Mouse (Mus musculus) MEL (cell line): ENCODE results near the gene Card14. TPM values are rescaled to one million over a fixed set of nuclear protein-coding genes. Genes with fewer than 3 reads are reported as not detected.
A peak's percentile ranks its signal among the peaks of the same experiment; 100 is the strongest.

Source experiments
- DNase-seq: peaks from one replicate; pipeline ENCODE4 v3.0.0; 2011; ENCODE audit warnings: low read depth, low spot score
- H3K27ac ChIP-seq: 2 replicates; pipeline ENCODE4 v1.5.1; 2012; ENCODE audit warnings: low read depth, mild to moderate bottlenecking, control low read depth, low read length, moderate library complexity; ENCODE audit not compliant: control insufficient read depth
- H3K27me3 ChIP-seq, 2 experiments: fragments of 150-350 bp in 1 of 2; sonication (generic) in 1 of 2; 2 replicates each; pipeline ENCODE4 v1.6.1; 2012; ENCODE audit warnings: low read length in 2 of 2, mild to moderate bottlenecking in 2 of 2, improper control_type of control experiment in 1 of 2, moderate library complexity in 1 of 2; ENCODE audit not compliant: insufficient read depth in 2 of 2, control insufficient read depth in 1 of 2
- H3K36me3 ChIP-seq, 2 experiments: 2 replicates each; pipeline ENCODE4 v1.6.1; 2012 to 2014; ENCODE audit warnings: low read length in 2 of 2, improper control_type of control experiment in 1 of 2, inconsistent platforms in 1 of 2, mild to moderate bottlenecking in 1 of 2; ENCODE audit not compliant: insufficient read depth in 2 of 2, control insufficient read depth in 1 of 2
- H3K4me1 ChIP-seq, 2 experiments: fragments of 150-350 bp in 1 of 2; sonication (generic) in 1 of 2; 2 replicates each; pipeline ENCODE4 v1.6.1; 2012; ENCODE audit warnings: low read length in 2 of 2, improper control_type of control experiment in 1 of 2, mild to moderate bottlenecking in 1 of 2; ENCODE audit not compliant: insufficient read depth in 2 of 2, control insufficient read depth in 1 of 2
- H3K4me3 ChIP-seq, 2 experiments: fragments of 150-350 bp in 1 of 2; sonication (generic) in 1 of 2; 2 replicates each; pipeline ENCODE4 v1.5.1; 2012; ENCODE audit warnings: low read depth in 2 of 2, low read length in 2 of 2, mild to moderate bottlenecking in 2 of 2, moderate library complexity in 2 of 2, control low read depth in 1 of 2, improper control_type of control experiment in 1 of 2; ENCODE audit not compliant: control insufficient read depth in 1 of 2, insufficient read depth in 1 of 2
- H3K79me2 ChIP-seq: 2 replicates; pipeline ENCODE4 v1.6.1; 2012; ENCODE audit warnings: mild to moderate bottlenecking, low read length, moderate library complexity; ENCODE audit not compliant: control insufficient read depth, poor library complexity, insufficient read depth
- H3K9ac ChIP-seq: 2 replicates; pipeline ENCODE4 v1.6.1; 2012; ENCODE audit warnings: low read depth, mild to moderate bottlenecking, control low read depth, low read length, moderate library complexity; ENCODE audit not compliant: control insufficient read depth, poor library complexity, severe bottlenecking
- H3K9me3 ChIP-seq: fragments of 150-350 bp; sonication (generic); replicated peaks from 2 replicates; pipeline ENCODE4 v1.6.1; 2012; ENCODE audit warnings: mild to moderate bottlenecking, low read length, improper control_type of control experiment, moderate library complexity; ENCODE audit not compliant: insufficient read depth
- BHLHE40 ChIP-seq: IDR thresholded peaks from 2 replicates; pipeline ENCODE4 v1.6.1; 2012; ENCODE audit warnings: low read depth, mild to moderate bottlenecking, inconsistent platforms, low read length, improper control_type of control experiment, borderline replicate concordance
- CHD1 ChIP-seq: IDR thresholded peaks from 2 replicates; pipeline ENCODE4 v1.6.1; 2012; ENCODE audit warnings: low read depth, mild to moderate bottlenecking, inconsistent platforms, low read length, improper control_type of control experiment
- CHD2 ChIP-seq: IDR thresholded peaks from 2 replicates; pipeline ENCODE4 v1.6.1; 2011; ENCODE audit warnings: low read length, improper control_type of control experiment
- CTCF ChIP-seq, 3 experiments: IDR thresholded peaks in 2 of 3; conservative IDR thresholded peaks in 1 of 3; 2 replicates each; pipeline ENCODE4 v1.5.1; 2011 to 2012; ENCODE audit warnings: low read length in 3 of 3, low read depth in 2 of 3, mild to moderate bottlenecking in 2 of 3, improper control_type of control experiment in 1 of 3, inconsistent platforms in 1 of 3, mixed read lengths in 1 of 3, moderate library complexity in 1 of 3; ENCODE audit not compliant: control insufficient read depth in 1 of 3, insufficient read depth in 1 of 3, poor library complexity in 1 of 3, severe bottlenecking in 1 of 3
- E2F4 ChIP-seq: IDR thresholded peaks from 2 replicates; pipeline ENCODE4 v1.6.1; 2011; ENCODE audit warnings: low read depth, low read length, improper control_type of control experiment, borderline replicate concordance
- ELF1 ChIP-seq: IDR thresholded peaks from 2 replicates; pipeline ENCODE4 v1.6.1; 2014; ENCODE audit warnings: low read depth, mild to moderate bottlenecking, inconsistent platforms, low read length, improper control_type of control experiment, moderate library complexity
- ETS1 ChIP-seq: IDR thresholded peaks from 2 replicates; pipeline ENCODE4 v1.6.1; 2012; ENCODE audit warnings: low read depth, mild to moderate bottlenecking, inconsistent platforms, low read length, improper control_type of control experiment, moderate library complexity
- GABPA ChIP-seq: IDR thresholded peaks from 2 replicates; pipeline ENCODE4 v1.6.1; 2012; ENCODE audit warnings: low read depth, mild to moderate bottlenecking, inconsistent platforms, low read length, improper control_type of control experiment, moderate library complexity
- GATA1 ChIP-seq: IDR thresholded peaks from 2 replicates; pipeline ENCODE4 v1.6.1; 2011; ENCODE audit warnings: low read depth, low read length, improper control_type of control experiment
- HCFC1 ChIP-seq: IDR thresholded peaks from 2 replicates; pipeline ENCODE4 v1.6.1; 2012; ENCODE audit warnings: low read depth, mild to moderate bottlenecking, inconsistent platforms, low read length, improper control_type of control experiment, moderate library complexity
- JUND ChIP-seq: IDR thresholded peaks from 2 replicates; pipeline ENCODE4 v1.6.1; 2011; ENCODE audit warnings: low read depth, mild to moderate bottlenecking, improper control_type of control experiment, low read length
- KAT2A ChIP-seq: conservative IDR thresholded peaks from 2 replicates; pipeline ENCODE4 v1.6.1; 2012; ENCODE audit warnings: low read depth, low read length, improper control_type of control experiment, inconsistent platforms
- MAFK ChIP-seq: IDR thresholded peaks from 2 replicates; pipeline ENCODE4 v1.6.1; 2011; ENCODE audit warnings: low read depth, mild to moderate bottlenecking, low read length, improper control_type of control experiment, borderline replicate concordance
- MAX ChIP-seq: IDR thresholded peaks from 2 replicates; pipeline ENCODE4 v1.6.1; 2011; ENCODE audit warnings: low read length, improper control_type of control experiment
- MEF2A ChIP-seq: IDR thresholded peaks from 2 replicates; pipeline ENCODE4 v1.6.1; 2014; ENCODE audit warnings: low read depth, mild to moderate bottlenecking, inconsistent platforms, low read length, improper control_type of control experiment; ENCODE audit not compliant: poor library complexity, insufficient replicate concordance, severe bottlenecking; ENCODE audit errors: extremely low read depth
- MYB ChIP-seq: IDR thresholded peaks from 2 replicates; pipeline ENCODE4 v1.6.1; 2011; ENCODE audit warnings: mild to moderate bottlenecking, low read depth, low read length, improper control_type of control experiment
- MYC ChIP-seq: IDR thresholded peaks from 2 replicates; pipeline ENCODE4 v1.6.1; 2011; ENCODE audit warnings: low read depth, mild to moderate bottlenecking, low read length, improper control_type of control experiment, moderate library complexity
- NELFE ChIP-seq: IDR thresholded peaks from 2 replicates; pipeline ENCODE4 v1.6.1; 2011; ENCODE audit warnings: low read depth, low read length, improper control_type of control experiment
- NRF1 ChIP-seq: IDR thresholded peaks from 2 replicates; pipeline ENCODE4 v1.6.1; 2014; ENCODE audit warnings: low read depth, mild to moderate bottlenecking, inconsistent platforms, low read length, improper control_type of control experiment, moderate library complexity; ENCODE audit not compliant: poor library complexity, insufficient read depth, severe bottlenecking
- POLR2A ChIP-seq, 2 experiments: IDR thresholded peaks; 2 replicates each; pipeline ENCODE4 v1.6.1; 2011 to 2012; ENCODE audit warnings: low read length in 2 of 2, mild to moderate bottlenecking in 2 of 2, control low read depth in 1 of 2, improper control_type of control experiment in 1 of 2, low read depth in 1 of 2, moderate library complexity in 1 of 2; ENCODE audit not compliant: control insufficient read depth in 1 of 2, insufficient read depth in 1 of 2, poor library complexity in 1 of 2
- POLR2AphosphoS2 ChIP-seq: IDR thresholded peaks from 2 replicates; pipeline ENCODE4 v1.6.1; 2011; ENCODE audit warnings: low read length, improper control_type of control experiment
- POLR2AphosphoS5 ChIP-seq: IDR thresholded peaks from 2 replicates; pipeline ENCODE4 v1.6.1; 2012; ENCODE audit warnings: low read depth, borderline replicate concordance, mild to moderate bottlenecking, inconsistent platforms, low read length, moderate library complexity, mixed read lengths
- RAD21 ChIP-seq: IDR thresholded peaks from 2 replicates; pipeline ENCODE4 v1.6.1; 2011; ENCODE audit warnings: mild to moderate bottlenecking, low read depth, low read length, improper control_type of control experiment
- RCOR1 ChIP-seq: IDR thresholded peaks from 2 replicates; pipeline ENCODE4 v1.6.1; 2012; ENCODE audit warnings: low read depth, mild to moderate bottlenecking, inconsistent platforms, low read length, improper control_type of control experiment
- SMC3 ChIP-seq: IDR thresholded peaks from 2 replicates; pipeline ENCODE4 v1.6.1; 2011; ENCODE audit warnings: low read depth, low read length, improper control_type of control experiment
- TAL1 ChIP-seq: IDR thresholded peaks from 2 replicates; pipeline ENCODE4 v1.6.1; 2012; ENCODE audit warnings: mild to moderate bottlenecking, inconsistent platforms, low read length, moderate library complexity, mixed read lengths
- TBP ChIP-seq: IDR thresholded peaks from 2 replicates; pipeline ENCODE4 v1.8.0; 2011; ENCODE audit warnings: low read depth, low read length, improper control_type of control experiment
- TCF12 ChIP-seq: IDR thresholded peaks from 2 replicates; pipeline ENCODE4 v1.6.1; 2014; ENCODE audit warnings: low read depth, mild to moderate bottlenecking, inconsistent platforms, low read length, improper control_type of control experiment, moderate library complexity
- UBTF ChIP-seq: IDR thresholded peaks from 2 replicates; pipeline ENCODE4 v1.6.1; 2012; ENCODE audit warnings: low read depth, mild to moderate bottlenecking, inconsistent platforms, low read length, improper control_type of control experiment, moderate library complexity, borderline replicate concordance; ENCODE audit not compliant: insufficient read depth
- USF1 ChIP-seq: IDR thresholded peaks from 2 replicates; pipeline ENCODE4 v1.6.1; 2014; ENCODE audit warnings: low read depth, mild to moderate bottlenecking, inconsistent platforms, low read length, improper control_type of control experiment, moderate library complexity
- USF2 ChIP-seq, 2 experiments: IDR thresholded peaks; 2 replicates each; pipeline ENCODE4 v1.6.1; 2011 to 2012; ENCODE audit warnings: improper control_type of control experiment in 2 of 2, low read length in 2 of 2, borderline replicate concordance in 1 of 2, inconsistent platforms in 1 of 2, low read depth in 1 of 2, mild to moderate bottlenecking in 1 of 2; ENCODE audit not compliant: insufficient read depth in 1 of 2
- ZC3H11A ChIP-seq: IDR thresholded peaks from 2 replicates; pipeline ENCODE4 v1.6.1; 2012; ENCODE audit warnings: low read depth, mild to moderate bottlenecking, inconsistent platforms, low read length, improper control_type of control experiment
- ZKSCAN1 ChIP-seq: IDR thresholded peaks from 2 replicates; pipeline ENCODE4 v1.6.1; 2012; ENCODE audit warnings: low read depth, mild to moderate bottlenecking, inconsistent platforms, low read length, improper control_type of control experiment, moderate library complexity
- ZMIZ1 ChIP-seq: IDR thresholded peaks from 2 replicates; pipeline ENCODE4 v1.6.1; 2012; ENCODE audit warnings: low read depth, mild to moderate bottlenecking, inconsistent platforms, low read length, improper control_type of control experiment, moderate library complexity
- ZNF384 ChIP-seq: IDR thresholded peaks from 2 replicates; pipeline ENCODE4 v1.6.1; 2012; ENCODE audit warnings: low read depth, mild to moderate bottlenecking, inconsistent platforms, low read length, improper control_type of control experiment
- polyA plus RNA-seq, 2 experiments: library from polyadenylated mRNA; stranded (reverse) in 1 of 2; unstranded in 1 of 2; fragments of >175 nt in 1 of 2; fragments of >200 nt in 1 of 2; gene quantifications; 2 replicates each; pipeline versions ENCODE4 v1.2.1 to v1.2.4; 2012; ENCODE audit warnings: low replicate concordance in 2 of 2, low read depth in 1 of 2; ENCODE audit not compliant: insufficient read length in 2 of 2, insufficient read depth in 1 of 2, missing spikeins in 1 of 2
- total RNA-seq: library from RNA; depleted of rRNA; stranded (reverse); fragments of 300-350 nt; gene quantifications from 2 replicates; pipeline ENCODE4 v1.2.3, GENCODE M21; 2012

Card14 gene
- total and polyA plus RNA-seq, 3 experiments, result not detected

DNA sequence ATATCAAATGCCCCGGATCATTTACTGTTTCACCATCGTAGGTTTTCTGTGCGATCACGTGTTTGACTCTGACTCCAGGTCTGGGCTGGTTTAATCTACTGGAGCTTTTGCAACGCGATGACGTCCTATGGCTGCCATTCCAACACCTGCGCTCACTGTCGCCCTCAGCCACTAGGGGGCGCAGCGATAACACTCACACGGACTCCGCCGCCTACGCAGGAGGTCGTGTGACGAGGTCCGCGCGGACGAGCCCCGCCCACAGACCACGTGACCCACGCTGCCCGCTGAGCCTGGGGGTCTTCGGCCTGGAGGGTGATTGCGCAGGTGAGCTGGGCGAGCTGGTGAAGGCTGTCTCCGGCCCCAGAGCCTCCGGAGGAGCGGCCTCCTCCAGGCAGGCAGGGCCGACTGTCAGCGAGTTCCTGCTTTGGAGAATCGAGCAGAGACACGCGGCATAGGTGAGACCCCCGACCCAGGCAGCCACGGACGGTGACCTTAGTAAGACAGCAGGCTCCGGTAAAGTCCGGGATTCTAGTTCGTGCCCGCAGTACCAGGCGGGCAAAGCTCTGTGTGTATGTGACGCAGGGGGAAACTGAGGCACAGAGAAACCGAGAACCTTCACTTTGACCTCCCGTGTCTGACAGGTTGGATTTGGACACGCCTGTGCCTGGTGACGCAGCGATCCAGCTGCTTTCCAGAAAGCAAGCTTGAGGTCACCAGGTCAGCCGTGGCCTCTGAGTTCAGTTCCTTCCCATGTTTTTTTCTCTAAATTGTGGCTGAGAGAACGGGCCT is 39.6 kb upstream of the Card14 start, which contains the start of gene Gaa:
Gene Gaa, plus strand, starts transcription at position 120 of the 789 bp plus-strand sequence.
- peaks cover 0 to 6% of the 10 kb centered on the region in 2 experiments; a peak in 1 of 4 replicates for H3K36me3 ChIP-seq
- peaks cover 3 to 20% of the 10 kb centered on the region in 2 experiments for H3K4me1 ChIP-seq
- peak within 1 kb of the TSS; percentile 62 to 87 for H3K4me3 ChIP-seq
- peaks cover 6% of the 10 kb centered on the region for H3K79me2 ChIP-seq
- H3K27ac ChIP-seq, result peak within 1 kb of the TSS; percentile 20
- no peaks in the 10 kb centered on the region for H3K9me3 ChIP-seq
- H3K27me3 ChIP-seq, result no peaks in the 10 kb centered on the region
- peak; percentile 99 for DNase-seq
- H3K9ac ChIP-seq, result peak within 1 kb of the TSS; percentile 67
- TF ChIP-seq TBP, result peak; percentile 57; the same call in 1 of the 2 replicates
- TF ChIP-seq RCOR1, result peak; percentile 23; the same call in 1 of the 2 replicates
- TF ChIP-seq JUND, result no peak
- TF ChIP-seq RAD21, result peak; percentile 53
- TF ChIP-seq TCF12, result peak; percentile 77
- TF ChIP-seq ZMIZ1, result peak; percentile 30; the same call in 1 of the 2 replicates
- peak; percentile 86 to 93 for TF ChIP-seq USF2 (IDR thresholded peaks at IDR 0.05; ENCODE audit: borderline replicate concordance in 1 of 2, insufficient read depth in 1 of 2, low read depth in 1 of 2, low read length in 2 of 2)
- TF ChIP-seq CHD1, result no peak
- TF ChIP-seq HCFC1, result peak; percentile 79
- peak; percentile 50 for TF ChIP-seq NELFE
- peak; percentile 33; the same call in 1 of the 2 replicates for TF ChIP-seq GATA1
- TF ChIP-seq CHD2, result no peak
- no peak for TF ChIP-seq KAT2A
- TF ChIP-seq MAX, result peak; percentile 98
- peak; percentile 61 to 68; a peak in 3 of 4 replicates for TF ChIP-seq POLR2A (IDR thresholded peaks at IDR 0.05; ENCODE audit: control insufficient read depth in 1 of 2, insufficient read depth in 1 of 2, low read depth in 1 of 2, low read length in 2 of 2, poor library complexity in 1 of 2)
- TF ChIP-seq ZNF384, result no peak
- no peak for TF ChIP-seq MAFK
- peak; percentile 53; the same call in 1 of the 2 replicates for TF ChIP-seq NRF1
- no peak for TF ChIP-seq E2F4
- no peak for TF ChIP-seq MEF2A
- TF ChIP-seq POLR2AphosphoS5, result no peak
- 0 out of 2 replicates have a peak, but pooled peaks have one; percentile 42 for TF ChIP-seq GABPA
- peak; percentile 85 for TF ChIP-seq BHLHE40
- peak; percentile 98 for TF ChIP-seq USF1
- peak; percentile 61; the same call in 1 of the 2 replicates for TF ChIP-seq POLR2AphosphoS2
- TF ChIP-seq MYB, result no peak
- peak; percentile 78 for TF ChIP-seq ETS1
- no peak for TF ChIP-seq TAL1
- TF ChIP-seq CTCF (IDR thresholded peaks at IDR 0.05 in 2 of 3, conservative IDR thresholded peaks at IDR 0.05 in 1 of 3; ENCODE audit: control insufficient read depth in 1 of 3, insufficient read depth in 1 of 3, low read depth in 2 of 3, low read length in 3 of 3, poor library complexity in 1 of 3, severe bottlenecking in 1 of 3), result peak; percentile 93 to 99 (median 99)
- no peak for TF ChIP-seq ZC3H11A
- TF ChIP-seq UBTF, result no peak
- peak; percentile 23; the same call in 1 of the 2 replicates for TF ChIP-seq ELF1
- peak; percentile 84 for TF ChIP-seq MYC
- peak; percentile 58 for TF ChIP-seq SMC3
- TF ChIP-seq ZKSCAN1, result no peak
